Mouse (Mus musculus) CH12.LX (cell line): ENCODE results near the gene Frat1. TPM values are rescaled to one million over a fixed set of nuclear protein-coding genes. Genes with fewer than 3 reads are reported as not detected.

Experiments
- DNase-seq: peaks from one replicate; pipeline ENCODE4 v3.0.0-alpha.2; 2013; ENCODE audit errors: extremely low read depth
- H3K27ac ChIP-seq: 2 replicates; pipeline ENCODE4 v1.5.1; 2012; ENCODE audit warnings: low read depth, mild to moderate bottlenecking, control low read depth, moderate library complexity; ENCODE audit not compliant: insufficient read depth
- H3K27me3 ChIP-seq: replicated peaks from 2 replicates; pipeline ENCODE3; 2012; ENCODE audit warnings: inconsistent platforms
- H3K36me3 ChIP-seq, 2 experiments: replicated peaks in 1 of 2; 2 replicates each; pipeline versions ENCODE3 to v1.6.1; 2012; ENCODE audit warnings: inconsistent platforms in 1 of 2, low read length in 1 of 2, mild to moderate bottlenecking in 1 of 2, mixed read lengths in 1 of 2, moderate library complexity in 1 of 2; ENCODE audit not compliant: control insufficient read depth in 1 of 2, insufficient read depth in 1 of 2
- H3K4me1 ChIP-seq, 2 experiments: 2 replicates each; pipeline ENCODE4 v1.6.1; 2012; ENCODE audit warnings: inconsistent platforms in 1 of 2, moderate library complexity in 1 of 2; ENCODE audit not compliant: insufficient read depth in 2 of 2, control insufficient read depth in 1 of 2
- H3K4me2 ChIP-seq: 2 replicates; pipeline ENCODE4 v1.6.1; 2012; ENCODE audit warnings: low read depth, mild to moderate bottlenecking, control low read depth; ENCODE audit not compliant: poor library complexity, insufficient read depth, severe bottlenecking
- H3K4me3 ChIP-seq, 3 experiments: fragments of 150-350 bp in 1 of 3; sonication (generic) in 1 of 3; replicated peaks in 1 of 3; 2 replicates each; pipeline versions ENCODE3 to v1.5.1; 2011 to 2012; ENCODE audit warnings: low read depth in 2 of 3, low read length in 2 of 3, mild to moderate bottlenecking in 2 of 3, moderate library complexity in 2 of 3, control low read depth in 1 of 3, improper control_type of control experiment in 1 of 3, inconsistent platforms in 1 of 3, mixed read lengths in 1 of 3; ENCODE audit not compliant: poor library complexity in 1 of 3
- H3K79me2 ChIP-seq: replicated peaks from 2 replicates; pipeline ENCODE4 v1.6.1; 2012; ENCODE audit warnings: mild to moderate bottlenecking, moderate library complexity; ENCODE audit not compliant: control insufficient read depth, poor library complexity, insufficient read depth, severe bottlenecking; ENCODE audit errors: extremely low read depth
- H3K9ac ChIP-seq: 2 replicates; pipeline ENCODE4 v1.6.1; 2012; ENCODE audit warnings: low read depth, mild to moderate bottlenecking, control low read depth, moderate library complexity; ENCODE audit not compliant: insufficient read depth
- H3K9me3 ChIP-seq: replicated peaks from 2 replicates; pipeline ENCODE3; 2012; ENCODE audit warnings: low read length, inconsistent platforms, mixed read lengths
- BHLHE40 ChIP-seq: IDR thresholded peaks from 2 replicates; pipeline ENCODE4 v1.6.1; 2011; ENCODE audit warnings: mild to moderate bottlenecking, low read depth, low read length, improper control_type of control experiment
- CHD2 ChIP-seq: IDR thresholded peaks from 2 replicates; pipeline ENCODE4 v1.6.1; 2011; ENCODE audit warnings: low read length, improper control_type of control experiment
- CTCF ChIP-seq, 2 experiments: IDR thresholded peaks in 1 of 2; conservative IDR thresholded peaks in 1 of 2; 2 replicates each; pipeline ENCODE4 v1.5.1; 2011 to 2012; ENCODE audit warnings: low read depth in 2 of 2, low read length in 2 of 2, improper control_type of control experiment in 1 of 2, inconsistent platforms in 1 of 2, mild to moderate bottlenecking in 1 of 2, moderate library complexity in 1 of 2
- ELF1 ChIP-seq: IDR thresholded peaks from 2 replicates; pipeline ENCODE4 v1.6.1; 2014; ENCODE audit warnings: low read depth, mild to moderate bottlenecking, inconsistent platforms, low read length, improper control_type of control experiment
- EP300 ChIP-seq: IDR thresholded peaks from 2 replicates; pipeline ENCODE4 v1.6.1; 2011; ENCODE audit warnings: low read length, improper control_type of control experiment
- ETS1 ChIP-seq: conservative IDR thresholded peaks from 2 replicates; pipeline ENCODE4 v1.6.1; 2012; ENCODE audit warnings: low read depth, mild to moderate bottlenecking, inconsistent platforms, low read length, improper control_type of control experiment, moderate library complexity
- HCFC1 ChIP-seq: IDR thresholded peaks from 2 replicates; pipeline ENCODE4 v1.6.1; 2012; ENCODE audit warnings: low read depth, mild to moderate bottlenecking, inconsistent platforms, low read length, improper control_type of control experiment
- KAT2A ChIP-seq: IDR thresholded peaks from 2 replicates; pipeline ENCODE4 v1.6.1; 2012; ENCODE audit warnings: low read length, improper control_type of control experiment, inconsistent platforms; ENCODE audit not compliant: insufficient replicate concordance
- MAFK ChIP-seq: IDR thresholded peaks from 2 replicates; pipeline ENCODE4 v1.6.1; 2011; ENCODE audit warnings: low read length, improper control_type of control experiment; ENCODE audit not compliant: insufficient replicate concordance
- MAX ChIP-seq: IDR thresholded peaks from 2 replicates; pipeline ENCODE4 v1.6.1; 2011; ENCODE audit warnings: low read length, improper control_type of control experiment
- MYC ChIP-seq: IDR thresholded peaks from 2 replicates; pipeline ENCODE4 v1.6.1; 2011; ENCODE audit warnings: low read depth, mild to moderate bottlenecking, improper control_type of control experiment, low read length
- NRF1 ChIP-seq: IDR thresholded peaks from 2 replicates; pipeline ENCODE4 v1.6.1; 2014; ENCODE audit warnings: low read depth, mild to moderate bottlenecking, inconsistent platforms, low read length, improper control_type of control experiment, moderate library complexity
- POLR2AphosphoS2 ChIP-seq: IDR thresholded peaks from 2 replicates; pipeline ENCODE4 v1.6.1; 2011; ENCODE audit warnings: low read depth, low read length, improper control_type of control experiment
- RAD21 ChIP-seq: IDR thresholded peaks from 2 replicates; pipeline ENCODE4 v1.6.1; 2011; ENCODE audit warnings: low read depth, mild to moderate bottlenecking, low read length, improper control_type of control experiment, moderate library complexity
- RCOR1 ChIP-seq: conservative IDR thresholded peaks from 2 replicates; pipeline ENCODE4 v1.6.1; 2012; ENCODE audit warnings: low read depth, mild to moderate bottlenecking, inconsistent platforms, low read length, improper control_type of control experiment
- SIN3A ChIP-seq: IDR thresholded peaks from 2 replicates; pipeline ENCODE4 v1.6.1; 2012; ENCODE audit warnings: low read length, improper control_type of control experiment, inconsistent platforms
- SMC3 ChIP-seq: IDR thresholded peaks from 2 replicates; pipeline ENCODE4 v1.6.1; 2011; ENCODE audit warnings: low read depth, low read length, improper control_type of control experiment
- TBP ChIP-seq: conservative IDR thresholded peaks from 2 replicates; pipeline ENCODE4 v1.6.1; 2011; ENCODE audit warnings: low read depth, low read length, improper control_type of control experiment
- UBTF ChIP-seq: IDR thresholded peaks from 2 replicates; pipeline ENCODE4 v1.6.1; 2012; ENCODE audit warnings: low read depth, mild to moderate bottlenecking, inconsistent platforms, low read length, improper control_type of control experiment, moderate library complexity
- USF1 ChIP-seq: IDR thresholded peaks from 2 replicates; pipeline ENCODE4 v1.6.1; 2014; ENCODE audit warnings: low read depth, mild to moderate bottlenecking, inconsistent platforms, low read length, improper control_type of control experiment
- ZC3H11A ChIP-seq: IDR thresholded peaks from 2 replicates; pipeline ENCODE4 v1.6.1; 2012; ENCODE audit warnings: low read depth, mild to moderate bottlenecking, inconsistent platforms, low read length, improper control_type of control experiment
- ZKSCAN1 ChIP-seq: IDR thresholded peaks from 2 replicates; pipeline ENCODE4 v1.6.1; 2012; ENCODE audit warnings: low read depth, inconsistent platforms, low read length, improper control_type of control experiment, borderline replicate concordance
- ZMIZ1 ChIP-seq: IDR thresholded peaks from 2 replicates; pipeline ENCODE4 v1.6.1; 2012; ENCODE audit warnings: low read depth, mild to moderate bottlenecking, inconsistent platforms, low read length, improper control_type of control experiment
- ZNF384 ChIP-seq: IDR thresholded peaks from 2 replicates; pipeline ENCODE4 v1.6.1; 2012; ENCODE audit warnings: low read depth, low read length, improper control_type of control experiment, inconsistent platforms
- dilution Hi-C: fragments of 300-500 bp; cut with MboI; formaldehyde crosslinking; loops from 2 replicates; pipeline ENCODE4 v1.14.3; 2020; ENCODE audit warnings: low sequenced_read_pairs; ENCODE audit not compliant: extremely low pct_unique_long_range_greater_than_20kb, extremely low pct_ligation_motif_present
- in situ Hi-C: fragments of 300-500 bp; cut with MboI; formaldehyde crosslinking; loops from 3 replicates; pipeline ENCODE4 v1.14.3; 2019; ENCODE audit warnings: low sequenced_read_pairs, low pct_ligation_motif_present, low pct_unique_long_range_greater_than_20kb, mixed read lengths
- polyA plus RNA-seq: library from polyadenylated mRNA; unstranded; fragments of >175 nt; gene quantifications from 2 replicates; pipeline ENCODE4 v1.2.1, GENCODE M21; 2012; ENCODE audit warnings: low read depth; ENCODE audit not compliant: insufficient read length
- total RNA-seq, 2 experiments: library from RNA; depleted of rRNA; stranded (reverse); fragments of 300-350 nt in 1 of 2; fragments of >200 nt in 1 of 2; gene quantifications; 2 replicates each; pipeline ENCODE4 v1.2.3; 2012 to 2014

Gene Frat1
- total and polyA plus RNA-seq, 3 experiments: 0.64 to 2.0 (median 0.70) TPM

- no peaks in the 10 kb centered on the region for H3K36me3 ChIP-seq
- H3K9ac ChIP-seq: no peak overlapping the region
- H3K79me2 ChIP-seq: no peaks in the 10 kb centered on the region
- dilution Hi-C loops: no loop called here
- H3K4me1 ChIP-seq: peaks cover 3 to 4% of the 10 kb centered on the region in 2 experiments; a peak in 2 of 4 replicates
- no peak for TF ChIP-seq ZKSCAN1
- TF ChIP-seq POLR2AphosphoS2: no peak
- no peak for TF ChIP-seq UBTF
- no peak for TF ChIP-seq MYC
- no peak for TF ChIP-seq HCFC1
- no peak for TF ChIP-seq USF1
- no peak for TF ChIP-seq SMC3
- TF ChIP-seq EP300: no peak
- TF ChIP-seq RAD21: no peak
- no peak for TF ChIP-seq BHLHE40
- no peak for TF ChIP-seq SIN3A
- TF ChIP-seq CTCF (conservative IDR thresholded peaks at IDR 0.05 in 1 of 2, IDR thresholded peaks at IDR 0.05 in 1 of 2; ENCODE audit: low read depth in 2 of 2, low read length in 2 of 2): no peak
- TF ChIP-seq ZC3H11A: no peak
- no peak for TF ChIP-seq TBP
- no peak for TF ChIP-seq MAFK
- TF ChIP-seq ZNF384: no peak
- no peak for TF ChIP-seq KAT2A
- no peak for TF ChIP-seq NRF1
- no peak overlapping the region for H3K4me3 ChIP-seq
- no peak overlapping the region for H3K27ac ChIP-seq
- DNase-seq: no peak
- peaks cover 74% of the 10 kb centered on the region for H3K27me3 ChIP-seq
- in situ Hi-C loops: no loop called here
- H3K4me2 ChIP-seq: no peak overlapping the region
- peaks cover 5% of the 10 kb centered on the region for H3K9me3 ChIP-seq
Measured at GRCm38 (mm10) chr19:41835407-41835806, 5.6 kb downstream of the Frat1 start.

GRCm38 (mm10) chr19:41835816-41836215 lies 6.0 kb downstream of the Frat1 start:
- H3K9ac ChIP-seq: no peak overlapping the region
- H3K4me1 ChIP-seq: peaks cover under 1 to 3% of the 10 kb centered on the region in 2 experiments; a peak in 1 of 4 replicates
- H3K9me3 ChIP-seq: peaks cover under 1% of the 10 kb centered on the region
- no peak overlapping the region for H3K4me2 ChIP-seq
- TF ChIP-seq SMC3 (no peak), CHD2 (no peak), ZKSCAN1 (no peak), ETS1 (no peak), MAFK (no peak), NRF1 (no peak), ZNF384 (no peak), RCOR1 (no peak), ZMIZ1 (no peak), MAX (no peak), ELF1 (no peak), SIN3A (no peak), HCFC1 (no peak), BHLHE40 (no peak)
- TF ChIP-seq, all 38 proteins: peak for 0
- no peak overlapping the region for H3K4me3 ChIP-seq
- peaks cover 70% of the 10 kb centered on the region for H3K27me3 ChIP-seq
- no peaks in the 10 kb centered on the region for H3K36me3 ChIP-seq
- dilution Hi-C loops (no loop called here), in situ Hi-C loops (no loop called here)
- H3K79me2 ChIP-seq: no peaks in the 10 kb centered on the region
- no peak for DNase-seq
- H3K27ac ChIP-seq: no peak overlapping the region
